Mouse (Mus musculus) Muller cell, postnatal 12 days (primary cell): ENCODE measurements around the gene Cyp8b1.

ENCODE experiments used
- DNase-seq: peaks from one replicate; pipeline ENCODE4 v3.0.0-alpha.2; 2015; ENCODE audit errors: inconsistent ontology term

Gene Cyp8b1

GRCm38 (mm10) chr9:121915056-121915455, 1.0 kb downstream of the Cyp8b1 start:
- DNase-seq, result no peak

GRCm38 (mm10) chr9:121914226-121914757, 1.8 kb downstream of the Cyp8b1 start:
- peak; percentile 27 for DNase-seq

- no peak for DNase-seq
These were observed 3.3 kb downstream of the Cyp8b1 start for GRCm38 (mm10) chr9:121912786-121913185.

- no peak for DNase-seq
These were observed 4.9 kb downstream of the Cyp8b1 start for GRCm38 (mm10) chr9:121911196-121911595.

- DNase-seq, result no peak
These were observed 6.5 kb downstream of the Cyp8b1 start for GRCm38 (mm10) chr9:121909635-121910034.

- no peak for DNase-seq
These were observed 7.8 kb downstream of the Cyp8b1 start for GRCm38 (mm10) chr9:121908321-121908720.

- no peak for DNase-seq
These were observed 8.6 kb downstream of the Cyp8b1 start for GRCm38 (mm10) chr9:121907356-121908070.

GRCm38 (mm10) chr9:121906456-121906855, 9.6 kb downstream of the Cyp8b1 start:
- no peak for DNase-seq

- no peak for DNase-seq
These were observed 10.4 kb downstream of the Cyp8b1 start for GRCm38 (mm10) chr9:121905556-121906185.

- DNase-seq, result no peak
These were observed 11.2 kb downstream of the Cyp8b1 start for GRCm38 (mm10) chr9:121904946-121905345.

GRCm38 (mm10) chr9:121904319-121904718, 11.8 kb downstream of the Cyp8b1 start:
- DNase-seq, result no peak

- DNase-seq, result no peak
These were observed 12.4 kb downstream of the Cyp8b1 start for GRCm38 (mm10) chr9:121903476-121904305.

- DNase-seq, result no peak
These were observed 14.1 kb downstream of the Cyp8b1 start for GRCm38 (mm10) chr9:121901710-121902700.

GRCm38 (mm10) chr9:121900282-121900855, 15.7 kb downstream of the Cyp8b1 start:
- DNase-seq, result no peak

- DNase-seq, result no peak
These were observed 16.8 kb downstream of the Cyp8b1 start for GRCm38 (mm10) chr9:121899306-121899705.

- DNase-seq, result no peak
These were observed 17.9 kb downstream of the Cyp8b1 start, which contains the start of gene Ackr2 for GRCm38 (mm10) chr9:121898245-121898644. Gene Ackr2 (plus strand): TSS chr9:121898355.

GRCm38 (mm10) chr9:121896820-121897219, 19.3 kb downstream of the Cyp8b1 start:
- no peak for DNase-seq

- DNase-seq, result no peak
These were observed 20.6 kb downstream of the Cyp8b1 start for GRCm38 (mm10) chr9:121895392-121895993.

GRCm38 (mm10) chr9:121894447-121894846, 21.7 kb downstream of the Cyp8b1 start:
- DNase-seq, result no peak

- no peak for DNase-seq
These were observed 23.9 kb downstream of the Cyp8b1 start for GRCm38 (mm10) chr9:121892057-121892687.
